Mouse (Mus musculus): Measurements from ENCODE around the gene Gm10271.

DNA sequence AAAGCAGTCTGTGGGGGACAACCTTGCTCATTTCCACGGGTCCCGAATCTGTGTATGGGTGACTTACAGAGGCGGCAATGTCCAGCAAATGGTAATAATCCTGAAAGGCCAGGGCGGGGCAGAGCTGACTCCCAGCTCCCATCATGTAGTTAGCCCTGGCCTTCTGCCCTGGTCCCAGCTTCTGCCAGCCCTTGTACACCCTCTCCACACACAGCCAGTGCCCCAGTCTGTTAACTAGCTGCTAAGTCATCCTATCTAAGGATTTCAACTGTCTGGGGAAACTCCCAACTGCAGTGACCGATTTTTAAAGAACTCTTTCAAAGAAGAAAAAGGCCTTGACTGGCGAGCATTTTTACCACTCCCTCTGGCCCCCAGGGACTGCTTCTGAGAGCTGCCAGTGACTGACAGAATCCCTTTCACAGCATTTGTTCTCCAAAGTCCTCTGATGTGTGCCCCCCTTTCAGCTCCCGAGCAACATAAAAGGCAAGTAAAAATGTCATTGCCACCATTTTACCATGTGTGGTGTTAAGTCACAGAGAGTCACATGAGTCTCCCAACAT lies 46.0 kb upstream of the Gm10271 start:
- no peak for TF ChIP-seq CTCF (IDR thresholded peaks at IDR 0.05)
- no peak for TF ChIP-seq EP300 (IDR thresholded peaks at IDR 0.05)

All from lung, postnatal 0 days (tissue).